Mouse (Mus musculus) inflammation-experienced regulatory T-cells, adult 6 months (primary cell): ENCODE data around the gene Cd79b. TPM values are rescaled to one million over a fixed set of nuclear protein-coding genes. Genes with fewer than 3 reads are reported as not detected.

Experiments used
- ATAC-seq: one replicate; pipeline ENCODE4 v1.8.0; 2017
- polyA plus RNA-seq, 3 experiments: library from polyadenylated mRNA; unstranded; fragments of 100-300 nt; shearing (Covaris generic); gene quantifications; one replicate each; pipeline ENCODE4 v1.2.1; 2017

Cd79b gene
- polyA plus RNA-seq, 3 experiments from 2014 or later = 29.4 to 76.0 (median 49.1) TPM

- no peak for ATAC-seq
Observed at GRCm38 (mm10) chr11:106318406-106319366, 4.1 kb upstream of the Cd79b start.

DNA sequence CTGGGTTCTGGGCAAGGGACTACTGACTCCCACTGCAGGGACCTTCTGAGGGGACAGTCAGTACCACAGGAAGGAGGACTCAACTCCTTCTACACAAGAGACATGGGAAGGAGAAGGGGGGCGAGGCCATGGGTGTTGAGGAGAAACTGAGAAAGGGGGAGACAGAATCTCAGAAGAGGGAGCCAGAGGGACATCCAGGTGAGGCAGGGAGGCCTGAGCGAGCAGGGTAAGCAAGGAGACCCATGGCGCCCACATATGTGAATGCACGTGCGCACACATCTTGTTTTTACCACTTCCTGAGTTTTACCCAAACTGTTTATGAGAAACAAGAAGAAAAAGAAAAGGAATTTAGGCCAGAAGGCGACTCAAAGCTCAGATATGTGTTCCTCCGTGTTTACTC is 3.2 kb upstream of the Cd79b start:
- ATAC-seq = no peak

DNA sequence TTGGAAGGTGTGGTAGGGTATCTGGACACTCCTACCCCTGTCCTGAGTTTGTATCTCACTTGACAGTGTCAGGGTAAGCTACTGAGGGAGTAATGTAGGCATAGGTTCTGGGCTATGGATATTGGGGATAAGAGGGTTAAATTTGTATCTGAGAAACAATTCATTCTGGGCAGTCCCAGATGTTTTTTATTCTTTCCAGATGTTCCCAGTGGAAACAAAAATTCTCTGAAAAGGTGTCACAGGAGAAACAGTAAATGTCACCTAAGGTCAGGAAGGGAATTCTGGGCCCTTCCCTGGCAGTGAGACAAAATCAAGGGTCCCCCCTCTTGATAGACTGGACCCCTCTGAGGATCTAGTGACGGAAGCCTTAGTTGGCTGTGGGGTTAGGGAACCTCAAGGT is 1.9 kb upstream of the Cd79b start:
- ATAC-seq = no peak

DNA sequence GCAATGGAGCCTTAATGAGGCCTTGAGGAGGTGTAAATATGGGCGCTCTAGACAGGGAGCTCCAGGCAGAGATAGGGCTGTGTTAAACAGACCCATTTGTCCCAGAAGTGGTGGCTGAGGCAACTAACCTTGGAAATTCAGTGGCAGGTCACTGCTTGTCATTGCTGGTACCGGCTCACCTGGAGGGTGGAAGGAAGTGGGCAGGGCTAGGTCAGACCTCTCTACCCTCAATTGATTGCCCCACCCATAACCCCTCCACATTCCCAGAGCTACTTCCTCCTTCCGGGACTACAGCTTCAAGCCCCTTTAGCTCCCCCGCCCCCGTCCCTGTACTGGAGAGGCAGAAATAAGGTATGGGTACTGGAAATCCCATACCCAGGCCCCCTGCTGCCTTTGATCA is 1.0 kb downstream of the Cd79b start:
- peak; percentile 21 for ATAC-seq

- no peak for ATAC-seq
Observed at GRCm38 (mm10) chr11:106310123-106310522, 4.4 kb downstream of the Cd79b start.

DNA sequence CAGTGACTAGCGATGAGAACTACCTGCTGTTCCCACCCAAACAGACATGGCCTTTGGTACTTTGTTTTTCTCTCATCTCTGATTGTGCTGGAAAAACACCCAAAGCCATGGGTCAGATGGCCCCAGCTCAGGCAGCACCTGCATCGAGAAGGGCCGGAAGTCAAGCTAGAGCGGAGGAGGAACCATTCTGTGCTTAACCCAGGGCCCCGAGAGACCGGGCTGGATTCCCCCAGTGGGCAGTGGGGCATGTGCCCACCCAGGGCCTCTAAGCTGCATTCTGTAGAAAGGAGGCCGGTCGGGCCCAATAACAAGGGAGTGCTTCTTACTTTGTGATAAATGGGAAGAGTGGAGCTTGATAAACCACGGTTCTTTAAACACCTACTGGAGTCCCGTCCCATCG is 6.4 kb downstream of the Cd79b start:
- ATAC-seq = no peak

DNA sequence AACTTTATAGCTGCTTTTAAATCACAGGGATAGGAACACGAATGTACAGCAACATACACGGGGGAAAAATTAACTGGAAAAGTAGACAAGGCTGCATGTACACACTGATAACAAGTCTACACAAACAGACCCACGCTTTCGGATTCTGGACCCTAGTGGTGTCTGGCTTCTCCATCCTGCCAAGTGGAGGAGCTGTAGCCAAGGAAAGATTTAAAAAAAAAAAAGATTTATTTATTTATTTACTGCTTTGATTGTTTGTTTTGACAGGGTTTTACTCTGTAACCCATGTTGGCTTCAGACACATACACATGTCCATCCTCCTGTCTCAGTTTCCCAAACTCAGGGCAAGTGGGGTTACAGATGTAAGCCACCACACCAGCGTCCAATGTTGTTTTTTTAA is 7.1 kb downstream of the Cd79b start:
- no peak for ATAC-seq

- no peak for ATAC-seq
Observed at GRCm38 (mm10) chr11:106306758-106307157, 7.8 kb downstream of the Cd79b start.

- ATAC-seq = no peak
Observed at GRCm38 (mm10) chr11:106306065-106306385, 8.5 kb downstream of the Cd79b start.

DNA sequence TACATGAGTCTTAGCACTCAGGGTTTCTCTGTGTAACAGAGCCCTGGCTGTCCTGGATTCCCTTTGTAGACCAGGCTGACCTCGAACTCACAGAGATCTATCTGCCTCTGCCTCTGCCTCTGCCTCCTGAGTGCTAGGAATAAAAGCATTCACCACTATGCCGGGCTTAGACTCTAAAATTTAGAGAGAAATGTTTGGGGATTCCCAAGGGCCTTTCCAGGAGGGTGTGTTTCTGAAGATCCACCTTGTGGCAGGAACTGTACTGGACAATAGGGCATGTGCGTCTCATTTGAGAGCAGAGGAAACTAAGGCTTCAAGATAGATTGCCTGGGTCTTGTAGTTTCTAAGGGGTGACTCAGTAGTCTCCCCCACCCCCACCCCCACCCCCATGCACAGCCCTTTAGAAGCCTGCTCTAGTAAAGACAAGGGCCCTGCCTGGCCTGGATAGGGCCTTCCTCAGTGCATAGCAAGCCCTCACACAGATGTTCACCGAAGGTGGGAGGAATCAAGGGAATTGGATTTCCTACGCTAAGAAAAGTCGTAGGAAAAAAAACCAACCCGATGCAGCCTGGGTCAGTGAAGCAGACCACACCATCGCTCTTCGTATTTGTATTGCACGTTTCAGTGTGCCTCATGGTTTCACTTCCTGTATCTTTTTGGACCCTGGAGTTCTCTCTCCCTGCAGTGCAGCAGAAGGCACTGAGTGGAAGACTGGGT is 9.1 kb downstream of the Cd79b start:
- ATAC-seq = no peak

DNA sequence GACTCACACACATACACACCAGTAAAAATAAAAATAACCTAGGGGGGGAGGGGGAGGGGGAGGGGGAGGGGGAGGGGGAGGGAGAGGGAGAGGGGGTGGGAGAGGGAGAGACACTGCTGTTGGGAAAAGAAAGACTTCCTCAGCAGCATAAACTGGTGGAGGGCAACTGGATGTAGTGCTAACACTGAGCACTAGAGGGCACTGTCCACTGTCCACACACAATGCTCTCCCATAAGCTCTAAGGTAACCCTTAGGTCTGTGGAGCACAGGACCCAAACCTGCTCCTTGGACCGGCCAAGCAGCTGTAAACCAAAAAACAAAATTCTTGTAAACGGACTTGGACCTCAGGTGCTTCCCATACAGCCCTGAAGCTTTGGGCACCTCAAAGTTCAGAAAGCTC is 11.9 kb downstream of the Cd79b start:
- no peak for ATAC-seq

GRCm38 (mm10) chr11:106301765-106302164 is 12.8 kb downstream of the Cd79b start, which contains the start of gene Gh:
TSS of gene Gh (minus strand) at chr11:106301865.
- ATAC-seq = no peak

- no peak for ATAC-seq
Observed at GRCm38 (mm10) chr11:106291861-106292260, 22.7 kb downstream of the Cd79b start.

GRCm38 (mm10) chr11:106290376-106290775 is 24.2 kb downstream of the Cd79b start:
- no peak for ATAC-seq

- no peak for ATAC-seq
Observed at GRCm38 (mm10) chr11:106289369-106289768, 25.2 kb downstream of the Cd79b start.

DNA sequence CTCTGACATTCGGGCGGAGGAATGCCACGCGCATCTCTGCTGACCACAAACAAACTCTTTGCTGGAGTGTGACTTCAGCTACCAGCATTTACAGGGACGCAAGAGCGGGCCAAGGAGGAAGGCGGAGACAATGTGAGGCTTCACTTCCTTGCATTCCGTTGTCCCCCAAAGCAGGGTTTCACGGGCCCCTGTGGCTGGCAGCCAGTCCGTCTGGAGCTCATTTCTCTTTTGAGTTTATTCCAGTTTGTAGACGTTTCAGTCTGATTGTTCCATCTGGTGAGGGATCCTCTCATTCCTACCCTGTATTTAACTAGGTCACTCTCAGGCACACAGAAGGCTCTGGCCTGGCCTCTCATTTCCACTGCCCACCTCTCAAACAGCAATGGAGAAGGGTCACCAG is 27.6 kb downstream of the Cd79b start:
- no peak for ATAC-seq

DNA sequence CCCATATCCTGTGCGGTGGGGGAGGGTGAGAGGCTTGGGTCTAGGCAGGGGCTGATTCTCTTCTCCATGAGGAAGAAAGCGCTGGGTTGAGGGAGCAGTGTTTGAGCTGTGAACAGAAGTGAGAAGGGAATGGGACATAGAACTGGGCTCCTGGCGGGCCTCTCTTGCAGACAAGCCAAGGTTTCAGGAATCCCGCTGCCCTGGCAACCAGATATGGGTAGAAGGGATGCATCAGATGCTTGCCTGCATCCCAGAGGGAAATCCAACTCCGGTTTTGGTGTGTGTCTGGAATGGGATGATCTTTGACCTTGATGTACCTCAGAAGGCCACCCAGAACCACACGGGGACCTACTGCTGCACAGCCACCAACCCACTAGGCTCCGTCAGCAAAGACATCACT is 28.4 kb downstream of the Cd79b start:
- ATAC-seq = no peak

GRCm38 (mm10) chr11:106284126-106284525 is 30.4 kb downstream of the Cd79b start:
- no peak for ATAC-seq

GRCm38 (mm10) chr11:106283371-106283770 is 31.2 kb downstream of the Cd79b start:
- ATAC-seq = no peak

- ATAC-seq = no peak
Observed at GRCm38 (mm10) chr11:106282452-106282851, 32.1 kb downstream of the Cd79b start.

DNA sequence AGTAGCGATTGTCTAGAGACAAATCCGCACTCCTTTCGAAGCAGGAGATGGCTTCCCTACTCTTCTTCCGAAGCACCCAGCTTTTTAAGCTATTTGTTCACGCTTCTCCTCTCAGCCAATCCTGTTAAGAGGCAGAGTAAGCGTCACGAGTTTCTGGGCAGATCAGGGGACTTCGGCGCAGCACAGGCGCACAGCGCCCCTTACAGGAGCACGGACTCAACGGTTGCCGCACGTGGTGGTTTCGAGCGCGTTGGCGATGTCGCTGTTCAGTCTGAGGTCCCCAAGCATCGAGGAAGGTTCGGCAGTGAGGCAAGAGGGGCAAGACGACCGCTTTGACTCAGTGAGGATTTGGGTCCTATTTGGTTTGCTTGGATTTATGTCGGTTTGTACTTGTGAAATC is 38.1 kb downstream of the Cd79b start, which contains the start of gene Tcam1:
Tcam1 (plus strand) TSS at position 219 of the 400 bp plus-strand sequence.
- ATAC-seq = peak; percentile 87

DNA sequence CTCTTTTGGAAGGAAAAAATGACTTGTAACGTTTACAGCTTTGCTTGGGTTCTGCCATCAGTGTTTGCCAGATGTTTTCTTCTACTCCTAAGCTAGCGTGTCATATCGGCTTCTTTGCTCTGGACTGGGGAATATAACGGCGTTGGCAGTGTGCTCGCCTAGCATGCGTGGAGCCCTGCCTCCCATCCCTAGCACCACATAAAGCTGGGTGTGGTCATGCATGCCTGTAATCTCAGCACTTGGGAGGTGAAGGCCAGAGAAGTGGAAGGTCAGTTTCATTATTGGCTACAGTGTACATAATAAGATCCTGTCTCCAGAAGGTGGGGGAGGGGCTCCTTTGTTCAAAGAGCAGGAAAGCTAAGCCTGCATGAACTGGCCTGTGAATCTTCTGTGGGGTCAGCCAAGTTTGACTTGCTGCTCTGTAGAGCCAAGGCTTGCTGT is 39.6 kb downstream of the Cd79b start:
- no peak for ATAC-seq

DNA sequence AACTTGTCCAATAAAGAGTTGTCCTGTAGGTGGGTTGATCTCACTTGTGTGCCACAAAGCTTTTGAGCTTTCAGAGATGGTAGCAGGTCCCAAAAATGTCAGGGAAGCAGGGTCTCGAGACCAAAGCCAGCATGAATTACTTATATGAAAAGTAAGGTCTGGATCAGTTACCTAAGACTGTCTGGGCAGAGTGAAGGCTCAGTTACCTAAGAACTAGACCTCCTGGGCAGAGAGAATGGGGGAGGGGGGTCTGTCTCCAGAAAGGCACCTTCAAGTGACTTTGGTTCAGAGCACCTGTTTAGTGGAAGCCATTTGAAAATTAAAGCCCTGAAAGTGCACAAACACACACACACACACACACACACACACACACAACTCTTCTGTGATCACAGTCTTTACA is 40.2 kb downstream of the Cd79b start:
- no peak for ATAC-seq

GRCm38 (mm10) chr11:106273811-106274210 is 40.8 kb downstream of the Cd79b start:
- ATAC-seq = no peak
